Mouse (Mus musculus) layer of hippocampus, postnatal 25 days (tissue): ENCODE data around the gene Shank1. TPM values are rescaled to one million over a fixed set of nuclear protein-coding genes. Genes with fewer than 3 reads are reported as not detected.

Experiments used
- DNase-seq, 2 experiments: peaks; one replicate each; pipeline ENCODE4 v3.0.0; 2022; ENCODE audit warnings: mixed read lengths in 2 of 2, low spot score in 1 of 2; ENCODE audit errors: extremely low spot score in 1 of 2
- total RNA-seq, 2 experiments: library from RNA; stranded (reverse); gene quantifications; 2 replicates each; pipeline ENCODE4 v1.2.3; 2021

Gene Shank1
- total RNA-seq, 2 experiments from 2014 or later: 502 to 670 TPM

- DNase-seq: no peak
Measured at GRCm38 (mm10) chr7:44303346-44304340, 6.4 kb upstream of the Shank1 start.

- DNase-seq: no peak
Measured at GRCm38 (mm10) chr7:44304463-44304774, 5.6 kb upstream of the Shank1 start.

- peak; percentile 89 to 97 for DNase-seq
Measured at GRCm38 (mm10) chr7:44304775-44305641, 5.0 kb upstream of the Shank1 start.

GRCm38 (mm10) chr7:44305686-44306085, 4.4 kb upstream of the Shank1 start:
- no peak for DNase-seq

GRCm38 (mm10) chr7:44306516-44307240, 3.4 kb upstream of the Shank1 start, which contains the start of gene Clec11a:
Gene Clec11a (minus strand): TSS chr7:44306902.
- no peak for DNase-seq

GRCm38 (mm10) chr7:44307261-44308020, 2.6 kb upstream of the Shank1 start:
- DNase-seq: no peak

- DNase-seq: no peak
Measured at GRCm38 (mm10) chr7:44310285-44310877, 328 bp downstream of the Shank1 start.

GRCm38 (mm10) chr7:44310878-44311712, 1.0 kb downstream of the Shank1 start:
- no peak for DNase-seq

GRCm38 (mm10) chr7:44311713-44312304, 1.8 kb downstream of the Shank1 start:
- no peak for DNase-seq

GRCm38 (mm10) chr7:44312484-44312883, 2.4 kb downstream of the Shank1 start:
- no peak for DNase-seq

- no peak for DNase-seq
Measured at GRCm38 (mm10) chr7:44317913-44318312, 7.9 kb downstream of the Shank1 start.

GRCm38 (mm10) chr7:44320886-44321285, 10.8 kb downstream of the Shank1 start:
- DNase-seq: peak in 1 of 2 experiments; percentile 72

GRCm38 (mm10) chr7:44322290-44322689, 12.2 kb downstream of the Shank1 start:
- no peak for DNase-seq

GRCm38 (mm10) chr7:44326614-44327013, 16.6 kb downstream of the Shank1 start:
- no peak for DNase-seq

GRCm38 (mm10) chr7:44332336-44332735, 22.3 kb downstream of the Shank1 start:
- DNase-seq: no peak

- DNase-seq: no peak
Measured at GRCm38 (mm10) chr7:44334139-44334538, 24.1 kb downstream of the Shank1 start.

GRCm38 (mm10) chr7:44335031-44335878, 25.2 kb downstream of the Shank1 start:
- DNase-seq: peak; percentile 35 to 51
